Mouse (Mus musculus) hindbrain, embryonic 15.5 days (tissue): ENCODE data around the gene Bcl11b. TPM values are rescaled to one million over a fixed set of nuclear protein-coding genes. Genes with fewer than 3 reads are reported as not detected.
A peak's percentile ranks its signal among the peaks of the same experiment; 100 is the strongest.

Experiments
- ATAC-seq: fragments of 200-750 bp; cut with Nextera tagmentation; 2 replicates; pipeline ENCODE4 v1.8.0; 2017; ENCODE audit warnings: low read depth, moderate number of reproducible peaks, moderate TSS enrichment; ENCODE audit not compliant: low FRiP score
- H3K27ac ChIP-seq: fragments of 300-500 bp; sonication (generic); replicated peaks from 2 replicates; pipeline ENCODE4 v1.5.1; 2015; ENCODE audit warnings: mild to moderate bottlenecking, inconsistent platforms
- H3K27me3 ChIP-seq: fragments of 300-500 bp; sonication (generic); 2 replicates; pipeline ENCODE4 v1.6.1; 2015; ENCODE audit warnings: control low read depth, inconsistent platforms
- H3K36me3 ChIP-seq: fragments of 300-500 bp; sonication (generic); 2 replicates; pipeline ENCODE4 v1.6.1; 2015; ENCODE audit warnings: control low read depth, inconsistent platforms
- H3K4me1 ChIP-seq: fragments of 300-500 bp; sonication (generic); replicated peaks from 2 replicates; pipeline ENCODE4 v1.6.1; 2015; ENCODE audit warnings: control low read depth, inconsistent platforms
- H3K4me2 ChIP-seq: fragments of 300-500 bp; sonication (generic); 2 replicates; pipeline ENCODE4 v1.6.1; 2015; ENCODE audit warnings: moderate library complexity, mild to moderate bottlenecking, inconsistent platforms
- H3K4me3 ChIP-seq: fragments of 300-500 bp; sonication (generic); 2 replicates; pipeline ENCODE4 v1.5.1; 2015; ENCODE audit warnings: mild to moderate bottlenecking, inconsistent platforms
- H3K9ac ChIP-seq: fragments of 300-500 bp; sonication (generic); 2 replicates; pipeline ENCODE4 v1.6.1; 2015; ENCODE audit warnings: inconsistent platforms
- H3K9me3 ChIP-seq: fragments of 300-500 bp; sonication (generic); 2 replicates; pipeline ENCODE4 v1.6.1; 2016; ENCODE audit warnings: control low read depth, inconsistent platforms
- WGBS: fragments of 180-500 bp; shearing (Covaris S2); methylation state at CpG from one replicate; pipeline ENCODE4 v1.1.7; 2015; 5-methylcytosine and 5-hydroxymethylcytosine counted together
- polyA plus RNA-seq: library from polyadenylated mRNA; unstranded; fragments of >200 nt; fragmentation: Nextera tagmentation; extraction: Ambion mirVana; gene quantifications from 2 replicates; pipeline ENCODE4 v1.2.1, GENCODE M21; 2015

Bcl11b gene
- polyA plus RNA-seq, 1 experiment from 2014 or later = 24.4 TPM

DNA sequence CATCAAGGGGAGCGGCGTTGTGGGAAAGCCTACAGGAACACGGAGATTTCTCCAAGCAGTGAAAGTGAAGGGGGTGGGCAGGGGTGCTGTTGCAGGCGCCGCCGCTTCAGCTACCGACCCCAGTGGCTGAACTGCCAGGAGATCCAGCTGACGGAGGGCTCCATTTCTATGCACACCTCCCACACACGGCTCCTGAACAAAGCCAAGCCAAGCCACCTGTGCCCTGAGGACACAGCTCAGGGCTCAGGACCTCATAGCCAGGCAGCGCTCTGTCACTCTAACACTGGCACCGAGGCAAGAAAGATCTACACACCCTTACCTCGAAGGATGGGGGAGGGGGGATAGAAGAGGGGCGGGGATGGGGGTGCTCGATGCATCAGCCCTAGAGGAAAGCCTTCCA, 25.3 kb downstream of the Bcl11b start:
- Histone ChIP-seq H3K9ac (peak overlapping the region; percentile 7; the same call in 1 of the 2 replicates), H3K4me2 (peak overlapping the region; percentile 55), H3K27me3 (0 out of 2 replicates have a peak, but pooled peaks cover 3% of the 10 kb centered on the region), H3K4me3 (no peak overlapping the region), H3K9me3 (no peaks in the 10 kb centered on the region), H3K4me1 (peaks cover 78% of the 10 kb centered on the region), H3K36me3 (no peaks in the 10 kb centered on the region), H3K27ac (peak overlapping the region; percentile 75)
- ATAC-seq = no peak
- 10% methylated on average over 14 of the region's 14 CpGs for WGBS

DNA sequence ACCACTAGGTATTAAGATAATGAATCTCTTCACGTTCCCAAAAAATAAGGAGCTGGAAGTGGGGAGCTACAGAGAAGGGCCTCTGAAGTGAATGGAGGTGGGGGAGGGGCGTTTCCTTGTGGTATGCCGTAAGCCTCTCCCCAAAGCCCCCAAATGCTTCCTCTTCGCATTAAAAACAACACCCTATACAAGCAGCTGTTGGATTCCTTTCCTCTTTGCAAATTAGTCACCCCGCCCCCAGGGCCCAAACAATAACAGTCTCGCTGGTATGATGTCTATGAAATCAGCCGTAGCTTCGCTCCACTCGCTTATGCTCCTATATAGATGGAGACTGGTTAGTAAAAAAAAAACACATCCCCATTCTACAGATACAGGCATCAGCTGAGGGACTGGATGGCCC, 25.9 kb downstream of the Bcl11b start:
- H3K36me3 ChIP-seq = no peaks in the 10 kb centered on the region
- no peak overlapping the region for H3K4me3 ChIP-seq

DNA sequence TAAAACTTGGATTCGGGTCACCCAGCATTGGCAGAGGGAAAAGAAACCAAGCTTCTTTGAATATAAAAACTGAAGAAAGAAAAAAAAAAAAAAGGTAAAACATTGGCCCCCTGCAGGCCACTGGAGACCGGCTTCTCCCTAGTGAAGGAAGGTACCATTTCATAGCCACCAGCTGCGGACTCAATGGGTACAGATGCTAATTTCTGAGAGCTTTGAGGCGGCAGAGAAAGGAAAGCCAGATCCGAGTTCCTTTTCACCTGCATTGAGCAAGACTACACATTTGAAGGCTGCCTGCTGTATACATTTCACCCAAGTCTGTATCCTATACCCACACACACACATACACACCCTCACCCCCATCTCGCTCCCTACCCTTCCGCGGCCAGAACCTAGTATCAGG, 26.3 kb downstream of the Bcl11b start:
- Histone ChIP-seq H3K9ac (0 out of 2 replicates have a peak overlapping the region, but pooled peaks have one; percentile 23), H3K36me3 (no peaks in the 10 kb centered on the region), H3K4me3 (no peak overlapping the region; the same call in 1 of the 2 replicates), H3K27ac (peak overlapping the region; percentile 75), H3K4me1 (peaks cover 86% of the 10 kb centered on the region), H3K4me2 (peak overlapping the region; percentile 55), H3K27me3 (0 out of 2 replicates have a peak, but pooled peaks cover 3% of the 10 kb centered on the region), H3K9me3 (no peaks in the 10 kb centered on the region)
- 28% methylated on average over 8 of the region's 8 CpGs for WGBS
- no peak for ATAC-seq

More for the DNA sequence above, 25.9 kb downstream of the Bcl11b start:
- H3K9me3 ChIP-seq = no peaks in the 10 kb centered on the region
- ATAC-seq = no peak
- H3K4me2 ChIP-seq = peak overlapping the region; percentile 55
- 12% methylated on average over 9 of the region's 9 CpGs for WGBS
- H3K27me3 ChIP-seq = 0 out of 2 replicates have a peak, but pooled peaks cover 3% of the 10 kb centered on the region
- peaks cover 83% of the 10 kb centered on the region for H3K4me1 ChIP-seq
- peak overlapping the region; percentile 75 for H3K27ac ChIP-seq
- H3K9ac ChIP-seq = peak overlapping the region; percentile 7; the same call in 1 of the 2 replicates

DNA sequence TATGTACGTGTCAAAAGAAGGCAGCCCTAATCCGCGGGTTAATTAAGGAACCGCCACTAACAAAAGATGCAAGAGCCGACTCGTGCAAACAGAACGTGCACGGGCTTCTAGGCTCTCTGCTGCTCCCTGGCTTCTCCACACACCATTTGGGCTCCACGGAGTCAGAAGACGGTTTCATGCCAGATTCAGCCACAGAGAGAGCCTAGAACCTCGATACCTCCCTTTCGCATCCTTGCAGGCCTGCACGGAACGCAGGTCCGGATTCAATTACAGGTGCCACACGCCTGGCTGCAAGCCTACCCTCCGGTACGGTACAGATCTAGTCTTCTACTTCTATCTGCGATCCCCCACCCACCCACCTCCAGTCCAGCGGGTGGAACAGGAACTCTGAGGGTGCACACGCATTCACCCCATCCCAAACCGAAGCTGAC, 26.8 kb downstream of the Bcl11b start:
- Histone ChIP-seq H3K9ac (peak overlapping the region; percentile 23; the same call in 1 of the 2 replicates), H3K27ac (peak overlapping the region; percentile 75), H3K4me3 (peak overlapping the region; percentile 24), H3K4me2 (peak overlapping the region; percentile 55), H3K27me3 (0 out of 2 replicates have a peak, but pooled peaks cover 1% of the 10 kb centered on the region), H3K36me3 (no peaks in the 10 kb centered on the region), H3K9me3 (no peaks in the 10 kb centered on the region), H3K4me1 (peaks cover 87% of the 10 kb centered on the region)
- 0 out of 2 replicates have a peak, but pooled peaks have one; percentile 32 for ATAC-seq
- 14% methylated on average over 22 of the region's 22 CpGs for WGBS

DNA sequence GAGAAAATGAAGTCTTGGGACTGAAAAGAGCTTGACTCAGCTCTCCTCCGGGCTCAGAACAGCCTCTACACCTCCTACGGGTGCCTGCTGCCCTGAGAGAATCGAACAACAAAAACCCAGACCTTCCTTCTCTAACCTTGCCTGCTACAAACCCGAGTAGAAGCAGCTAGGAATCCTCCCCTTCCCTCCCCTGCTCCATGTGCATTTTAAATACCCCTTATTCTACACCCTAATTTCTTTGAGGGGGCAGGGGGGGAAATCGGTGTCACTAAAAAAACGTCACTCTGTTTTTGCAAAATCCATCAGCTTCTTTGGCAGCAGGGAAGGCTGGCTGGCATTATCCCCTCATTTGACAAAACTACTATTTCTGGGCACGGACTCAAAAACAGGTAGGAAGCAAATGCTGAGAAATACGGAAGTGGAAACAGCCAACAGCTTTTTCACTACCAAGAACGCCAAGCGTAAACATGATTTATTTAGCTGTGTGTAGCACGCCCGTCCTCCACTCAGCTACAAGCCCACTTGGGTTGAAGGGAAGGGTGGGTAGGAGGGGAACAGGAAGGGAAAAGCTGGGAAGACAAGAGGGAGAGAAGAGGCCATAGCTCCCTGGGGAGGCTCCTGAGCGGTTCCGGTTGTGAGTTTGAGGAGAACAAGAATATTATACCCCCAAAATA, 27.4 kb downstream of the Bcl11b start:
- Histone ChIP-seq H3K9me3 (no peaks in the 10 kb centered on the region), H3K36me3 (no peaks in the 10 kb centered on the region), H3K9ac (peak overlapping the region; percentile 23), H3K4me2 (peak overlapping the region; percentile 55), H3K4me3 (peak overlapping the region; percentile 24), H3K4me1 (peaks cover 87% of the 10 kb centered on the region), H3K27me3 (no peaks in the 10 kb centered on the region), H3K27ac (peak overlapping the region; percentile 75)
- no peak for ATAC-seq
- 16% methylated on average over 14 of the region's 14 CpGs for WGBS

DNA sequence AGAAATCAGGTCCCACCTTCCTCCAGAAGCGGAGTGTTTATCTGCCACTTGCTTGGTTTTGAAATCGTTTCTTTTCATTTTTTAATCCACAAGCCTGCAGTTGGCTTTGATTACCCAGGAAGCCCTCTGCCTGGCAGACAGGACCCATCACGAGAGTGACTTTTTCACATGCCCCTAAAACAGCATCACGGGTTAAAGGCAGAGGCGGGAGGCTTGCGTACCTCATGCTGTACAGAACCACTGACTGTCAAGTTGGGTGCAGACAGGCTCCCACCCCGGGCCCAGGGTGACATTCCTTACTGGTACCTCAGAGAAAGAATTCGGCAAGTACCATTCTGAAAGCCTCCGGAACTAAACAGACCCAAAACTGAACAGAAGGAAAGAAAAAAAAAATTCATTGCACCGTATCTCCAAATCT, 27.9 kb downstream of the Bcl11b start:
- Histone ChIP-seq H3K4me1 (peaks cover 84% of the 10 kb centered on the region), H3K36me3 (no peaks in the 10 kb centered on the region)
- 62% methylated on average over 10 of the region's 10 CpGs for WGBS

DNA sequence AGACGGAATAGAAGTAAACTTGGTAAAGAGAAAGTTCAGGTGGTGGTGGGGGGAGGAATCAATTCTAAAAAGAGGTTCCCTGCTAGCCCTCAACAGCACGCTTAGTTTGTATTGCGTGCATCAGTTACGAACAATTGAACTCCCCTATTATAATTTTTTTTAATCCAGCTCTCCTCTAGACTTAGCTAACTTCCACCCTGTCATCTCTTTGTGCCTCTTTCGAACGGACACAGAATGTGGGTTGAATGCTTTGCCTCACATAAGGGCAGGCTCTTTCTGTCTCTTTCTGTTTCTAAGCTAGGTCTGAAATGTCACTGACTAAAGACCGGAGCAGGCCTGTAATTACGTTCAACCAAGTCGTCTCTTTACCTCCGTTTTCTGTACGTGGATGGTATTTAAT, 28.9 kb downstream of the Bcl11b start:
- no peaks in the 10 kb centered on the region for H3K27me3 ChIP-seq
- H3K4me2 ChIP-seq = no peak overlapping the region
- no peak overlapping the region for H3K9ac ChIP-seq
- no peak overlapping the region for H3K4me3 ChIP-seq
- no peak overlapping the region for H3K27ac ChIP-seq
- no peaks in the 10 kb centered on the region for H3K9me3 ChIP-seq
- H3K4me1 ChIP-seq = peaks cover 81% of the 10 kb centered on the region
- ATAC-seq = no peak
- WGBS = 49% methylated on average over 11 of the region's 11 CpGs
- no peaks in the 10 kb centered on the region for H3K36me3 ChIP-seq

More for the DNA sequence above, 27.9 kb downstream of the Bcl11b start:
- H3K27ac ChIP-seq = peak overlapping the region; percentile 75
- ATAC-seq = no peak
- H3K4me2 ChIP-seq = peak overlapping the region; percentile 55
- no peaks in the 10 kb centered on the region for H3K9me3 ChIP-seq
- H3K9ac ChIP-seq = peak overlapping the region; percentile 23
- H3K27me3 ChIP-seq = no peaks in the 10 kb centered on the region
- H3K4me3 ChIP-seq = 0 out of 2 replicates have a peak overlapping the region, but pooled peaks have one; percentile 24

DNA sequence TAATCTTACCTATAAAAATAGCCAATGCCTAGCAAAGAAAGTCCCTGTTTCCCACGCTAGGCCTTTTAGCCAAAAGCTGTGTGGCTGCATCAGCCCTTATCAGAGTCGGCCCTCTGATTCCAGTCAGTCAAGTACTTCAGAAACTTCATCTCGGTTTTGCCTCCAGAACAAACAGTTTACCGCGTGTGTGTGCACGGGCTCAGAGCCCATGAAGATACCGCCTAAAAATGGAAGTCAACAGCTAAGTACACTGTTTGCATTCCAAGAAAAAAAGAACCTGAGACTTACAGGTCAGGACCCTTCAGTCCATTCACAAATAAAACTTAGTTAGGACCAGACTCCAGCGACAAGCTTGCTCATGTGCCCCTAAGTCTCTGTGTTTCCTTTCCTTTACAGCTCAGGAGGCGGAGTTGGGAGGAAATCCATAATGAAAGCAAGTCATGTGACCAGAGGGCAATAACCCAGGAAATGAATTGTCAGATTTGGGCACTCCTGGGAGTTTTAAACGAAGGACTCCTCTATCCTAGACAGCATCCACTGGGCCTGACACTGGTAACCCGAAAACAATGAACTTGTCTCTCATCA, 29.8 kb downstream of the Bcl11b start:
- H3K27me3 ChIP-seq = no peaks in the 10 kb centered on the region
- no peaks in the 10 kb centered on the region for H3K36me3 ChIP-seq
- H3K9ac ChIP-seq = no peak overlapping the region
- ATAC-seq = no peak
- 61% methylated on average over 11 of the region's 11 CpGs for WGBS
- peak overlapping the region; percentile 81; the same call in 1 of the 2 replicates for H3K27ac ChIP-seq
- peaks cover 80% of the 10 kb centered on the region for H3K4me1 ChIP-seq
- H3K4me2 ChIP-seq = no peak overlapping the region
- H3K9me3 ChIP-seq = no peaks in the 10 kb centered on the region
- no peak overlapping the region for H3K4me3 ChIP-seq

DNA sequence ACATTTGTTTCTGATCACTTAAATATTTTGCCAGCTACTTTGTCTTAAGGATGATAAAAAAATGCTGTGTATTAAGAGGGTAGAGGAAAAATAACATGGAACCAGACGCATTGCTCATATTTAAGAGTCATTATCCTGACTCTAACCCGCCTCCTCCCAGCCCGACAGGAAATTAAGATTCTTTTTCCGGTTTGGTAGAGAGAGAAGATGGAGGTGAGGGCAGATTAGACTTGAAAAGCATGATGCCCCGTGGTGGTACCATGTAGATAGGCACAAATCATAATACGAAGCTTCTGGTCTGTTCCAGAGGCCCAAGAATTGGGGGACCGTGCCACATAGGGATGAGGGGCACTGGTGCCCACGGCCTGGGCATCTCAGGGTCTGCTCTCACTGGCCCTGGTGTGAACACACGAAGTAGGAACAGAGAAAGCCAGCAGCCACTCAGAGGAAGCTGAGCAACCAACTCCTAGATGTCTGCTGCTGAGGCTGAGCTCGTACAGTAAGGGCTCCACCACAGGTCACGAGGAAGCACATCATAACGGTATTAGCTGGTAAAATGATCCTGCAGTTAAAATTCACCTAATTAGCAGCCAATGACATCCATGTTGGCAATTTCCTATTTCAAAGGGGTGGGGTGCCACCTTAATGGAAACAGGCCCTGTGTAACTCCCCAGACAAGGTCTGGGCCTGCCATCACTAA, 32.2 kb downstream of the Bcl11b start:
- no peak overlapping the region for H3K4me3 ChIP-seq
- peaks cover 72% of the 10 kb centered on the region for H3K4me1 ChIP-seq
- peak overlapping the region; percentile 81 for H3K27ac ChIP-seq
- H3K27me3 ChIP-seq = no peaks in the 10 kb centered on the region
- 49% methylated on average over 12 of the region's 12 CpGs for WGBS
- no peaks in the 10 kb centered on the region for H3K9me3 ChIP-seq
- no peaks in the 10 kb centered on the region for H3K36me3 ChIP-seq
- ATAC-seq = peak; percentile 13; the same call in 1 of the 2 replicates
- peak overlapping the region; percentile 49 for H3K4me2 ChIP-seq
- no peak overlapping the region for H3K9ac ChIP-seq

DNA sequence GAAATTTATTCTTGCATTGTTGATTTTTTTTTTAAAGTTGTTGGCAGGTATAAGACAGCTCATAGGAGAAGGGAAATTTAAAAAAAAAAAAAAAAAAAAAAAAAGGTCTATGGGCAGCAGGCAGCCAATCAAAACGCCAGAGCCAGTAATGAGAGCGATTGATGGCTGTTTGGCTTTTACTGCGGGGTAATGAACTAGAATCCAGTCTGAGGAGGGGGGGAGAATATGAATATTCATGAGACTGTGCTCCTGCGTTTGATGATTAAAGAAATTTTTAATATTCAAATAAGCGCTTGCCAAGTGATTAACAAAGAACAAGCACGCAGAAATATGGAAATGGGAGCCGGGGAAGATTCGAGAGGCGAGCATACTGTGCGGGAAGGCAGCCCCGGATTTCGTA, 32.8 kb downstream of the Bcl11b start:
- no peaks in the 10 kb centered on the region for H3K27me3 ChIP-seq
- H3K9ac ChIP-seq = no peak overlapping the region
- H3K4me2 ChIP-seq = peak overlapping the region; percentile 49
- 20% methylated on average over 12 of the region's 12 CpGs for WGBS
- no peaks in the 10 kb centered on the region for H3K9me3 ChIP-seq
- H3K36me3 ChIP-seq = no peaks in the 10 kb centered on the region
- H3K4me3 ChIP-seq = no peak overlapping the region
- 0 out of 2 replicates have a peak, but pooled peaks have one; percentile 33 for ATAC-seq
- H3K4me1 ChIP-seq = peaks cover 68% of the 10 kb centered on the region
- peak overlapping the region; percentile 81 for H3K27ac ChIP-seq

DNA sequence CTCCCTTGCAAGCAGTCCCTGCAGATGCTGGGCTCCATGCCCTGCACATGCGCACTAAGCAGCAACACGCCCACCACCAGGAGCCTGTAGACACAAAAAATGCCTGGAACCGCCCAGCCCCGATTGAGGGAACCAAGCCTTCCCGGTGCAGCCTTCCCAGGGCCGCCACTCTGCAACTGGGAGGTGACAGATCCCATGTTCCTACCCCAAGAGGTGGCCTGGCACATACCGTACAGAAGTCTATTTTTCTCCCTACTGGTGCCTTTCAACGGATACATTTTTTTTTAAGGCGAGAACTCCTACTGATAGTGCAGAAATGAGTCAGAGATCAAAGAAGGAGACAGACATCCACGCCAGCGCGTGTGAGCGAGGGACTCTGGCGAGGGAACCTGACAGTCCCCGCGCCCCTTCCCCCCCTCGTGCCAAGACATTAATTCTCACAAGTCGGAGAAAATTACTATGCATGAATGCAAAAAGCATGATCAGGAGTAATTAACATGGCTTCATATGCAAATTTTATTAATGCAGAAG, 33.5 kb downstream of the Bcl11b start:
- 16% methylated on average over 18 of the region's 18 CpGs for WGBS
- no peak for ATAC-seq
- Histone ChIP-seq H3K4me3 (peak overlapping the region; percentile 11), H3K27me3 (no peaks in the 10 kb centered on the region), H3K4me1 (peaks cover 66% of the 10 kb centered on the region), H3K9me3 (no peaks in the 10 kb centered on the region), H3K4me2 (peak overlapping the region; percentile 49), H3K9ac (peak overlapping the region; percentile 28; the same call in 1 of the 2 replicates), H3K36me3 (no peaks in the 10 kb centered on the region), H3K27ac (peak overlapping the region; percentile 75)
